Mouse (Mus musculus) testis, adult 2 months (tissue): ENCODE data around the gene H2-DMb1.

Experiments
- CTCF ChIP-seq: fragments of 200-500 bp; IDR thresholded peaks from 2 replicates; pipeline ENCODE4 v1.5.1; 2012; ENCODE audit warnings: low read depth, mild to moderate bottlenecking, inconsistent platforms, low read length, moderate library complexity; ENCODE audit not compliant: control insufficient read depth, insufficient read depth, insufficient replicate concordance
- POLR2A ChIP-seq: fragments of 200-500 bp; IDR thresholded peaks from 2 replicates; pipeline ENCODE4 v1.6.1; 2012; ENCODE audit warnings: low read depth, mild to moderate bottlenecking, inconsistent platforms, low read length, moderate library complexity; ENCODE audit not compliant: control insufficient read depth

- no peak for TF ChIP-seq CTCF
- TF ChIP-seq POLR2A: no peak
These were observed 10.3 kb upstream of the H2-DMb1 start for GRCm38 (mm10) chr17:34142456-34143010.
